Mouse (Mus musculus) liver, postnatal 0 days (tissue): ENCODE data around the gene Thyn1.

Source experiments
- CTCF ChIP-seq: sonication (generic); IDR thresholded peaks from 2 replicates; pipeline ENCODE4 v1.5.1; 2016; ENCODE audit warnings: antibody characterized with exemption, low read depth
- EP300 ChIP-seq: IDR thresholded peaks from 2 replicates; pipeline ENCODE4 v1.6.1; 2016; ENCODE audit warnings: antibody characterized with exemption, low read depth, mild to moderate bottlenecking

DNA sequence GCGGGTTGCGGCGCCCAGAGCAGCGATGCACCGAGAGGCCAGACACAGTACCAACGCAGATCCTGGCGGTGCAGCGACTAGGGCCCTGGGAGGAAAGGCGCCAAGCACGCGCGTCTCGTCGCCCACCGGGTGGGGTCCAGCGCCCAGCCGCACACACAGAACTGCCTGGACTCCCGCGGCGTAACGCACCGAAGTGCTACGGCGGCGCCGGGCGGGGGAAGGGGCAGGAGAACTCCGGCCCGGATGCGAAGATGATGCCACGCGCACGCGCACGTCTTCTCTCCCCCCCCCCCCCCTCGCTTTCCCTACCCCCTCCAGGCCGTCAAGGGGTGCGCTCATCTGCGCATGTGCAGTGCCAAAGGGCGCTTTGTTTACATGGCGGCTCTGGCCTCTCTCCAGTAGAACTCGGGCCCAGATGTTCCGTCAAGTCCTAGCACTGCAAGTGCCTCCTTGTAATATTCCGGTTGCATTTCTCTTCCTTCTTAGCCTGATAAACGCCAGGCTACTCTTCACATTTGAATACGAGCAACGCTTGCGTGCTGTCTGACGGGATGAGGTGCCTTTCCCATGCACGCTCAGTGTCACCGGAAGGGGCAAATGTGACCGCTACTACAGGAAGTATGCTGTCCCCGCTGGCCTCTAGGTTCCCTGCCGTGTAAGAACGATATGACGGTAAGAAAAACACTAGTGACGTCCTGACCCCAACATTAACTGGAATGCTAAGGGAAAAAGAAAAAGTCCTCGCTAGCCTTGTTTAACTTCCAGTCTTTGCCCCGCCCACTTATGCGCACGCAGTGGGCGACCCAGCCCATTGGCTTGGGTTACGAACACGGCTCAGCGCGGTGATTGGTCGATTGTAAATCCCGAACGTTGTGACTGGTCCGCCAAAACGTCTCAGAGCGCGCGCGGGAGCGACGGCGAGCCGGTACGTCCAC lies 30.6 kb downstream of the Thyn1 start, which contains the start of the genes Vps26b and Ncapd3:
- TF ChIP-seq CTCF (peak; percentile 31), EP300 (peak; percentile 33; the same call in 1 of the 2 replicates)
